Mouse (Mus musculus): ENCODE measurements around the gene Mgll. TPM values are rescaled to one million over a fixed set of nuclear protein-coding genes. Genes with fewer than 3 reads are reported as not detected.

Gene Mgll
- polyA plus RNA-seq, 1 experiment from 2014 or later, result 43.6 TPM

GRCm38 (mm10) chr6:88779755-88780154 lies 55.5 kb downstream of the Mgll start:
- H3K27me3 ChIP-seq (ENCODE audit: insufficient read depth, low read length), result no peaks in the 10 kb centered on the region
- no peak for TF ChIP-seq CTCF (IDR thresholded peaks at IDR 0.05; ENCODE audit: low read depth)
- H3K36me3 ChIP-seq (ENCODE audit: insufficient read depth, low read length), result no peaks in the 10 kb centered on the region
- H3K4me3 ChIP-seq (replicated peaks; ENCODE audit: low read depth, low read length), result no peak overlapping the region
- H3K9me3 ChIP-seq (replicated peaks; ENCODE audit: low read length), result no peaks in the 10 kb centered on the region
- ATAC-seq (replicated peaks; ENCODE audit: low FRiP score, low read depth) (no peak), DNase-seq (ENCODE audit: low spot score) (no peak)
- peaks cover 14% of the 10 kb centered on the region for H3K4me1 ChIP-seq (replicated peaks; ENCODE audit: insufficient read depth, low read length)
- no peak overlapping the region for H3K9ac ChIP-seq (ENCODE audit: low read depth, low read length)
- WGBS, result 55% methylated on average over 5 of the region's 5 CpGs
- H3K27ac ChIP-seq, result no peak overlapping the region
- H3K4me2 ChIP-seq (ENCODE audit: low read length), result no peak overlapping the region

GRCm38 (mm10) chr6:88781919-88782318 lies 57.7 kb downstream of the Mgll start:
- H3K4me1 ChIP-seq (replicated peaks; ENCODE audit: insufficient read depth, low read length), result peaks cover 23% of the 10 kb centered on the region
- H3K4me3 ChIP-seq (replicated peaks; ENCODE audit: low read depth, low read length), result no peak overlapping the region
- H3K4me2 ChIP-seq (ENCODE audit: low read length), result no peak overlapping the region
- 72% methylated on average over 4 of the region's 4 CpGs for WGBS
- no peaks in the 10 kb centered on the region for H3K27me3 ChIP-seq (ENCODE audit: insufficient read depth, low read length)
- no peak overlapping the region for H3K9ac ChIP-seq (ENCODE audit: low read depth, low read length)
- H3K36me3 ChIP-seq (ENCODE audit: insufficient read depth, low read length), result no peaks in the 10 kb centered on the region
- H3K9me3 ChIP-seq (replicated peaks; ENCODE audit: low read length), result no peaks in the 10 kb centered on the region
- H3K27ac ChIP-seq, result no peak overlapping the region
- no peak for ATAC-seq (replicated peaks; ENCODE audit: low FRiP score, low read depth)
- TF ChIP-seq CTCF (IDR thresholded peaks at IDR 0.05; ENCODE audit: low read depth), result no peak
- no peak for DNase-seq (ENCODE audit: low spot score)

GRCm38 (mm10) chr6:88782981-88783397 lies 58.8 kb downstream of the Mgll start:
- no peak for DNase-seq (ENCODE audit: low spot score)
- Histone ChIP-seq H3K9ac (ENCODE audit: low read depth, low read length) (no peak overlapping the region), H3K4me1 (replicated peaks; ENCODE audit: insufficient read depth, low read length) (peaks cover 20% of the 10 kb centered on the region), H3K9me3 (replicated peaks; ENCODE audit: low read length) (no peaks in the 10 kb centered on the region), H3K27ac (no peak overlapping the region), H3K4me3 (replicated peaks; ENCODE audit: low read depth, low read length) (no peak overlapping the region), H3K27me3 (ENCODE audit: insufficient read depth, low read length) (no peaks in the 10 kb centered on the region), H3K36me3 (ENCODE audit: insufficient read depth, low read length) (no peaks in the 10 kb centered on the region), H3K4me2 (ENCODE audit: low read length) (no peak overlapping the region)
- TF ChIP-seq CTCF (IDR thresholded peaks at IDR 0.05; ENCODE audit: low read depth), result no peak
- 62% methylated on average over 4 of the region's 4 CpGs for WGBS
- no peak for ATAC-seq (replicated peaks; ENCODE audit: low FRiP score, low read depth)

- peaks cover 21% of the 10 kb centered on the region for H3K4me1 ChIP-seq (replicated peaks; ENCODE audit: insufficient read depth, low read length)
- peak overlapping the region; percentile 73 for H3K27ac ChIP-seq
- ATAC-seq (replicated peaks; ENCODE audit: low FRiP score, low read depth) (peak; percentile 56; the same call in 1 of the 2 replicates), DNase-seq (ENCODE audit: low spot score) (peak; percentile 81)
- peak; percentile 51 for TF ChIP-seq CTCF (IDR thresholded peaks at IDR 0.05; ENCODE audit: low read depth)
- no peaks in the 10 kb centered on the region for H3K36me3 ChIP-seq (ENCODE audit: insufficient read depth, low read length)
- no peak overlapping the region for H3K4me2 ChIP-seq (ENCODE audit: low read length)
- H3K9ac ChIP-seq (ENCODE audit: low read depth, low read length), result peak overlapping the region; percentile 9; the same call in 1 of the 2 replicates
- no peaks in the 10 kb centered on the region for H3K9me3 ChIP-seq (replicated peaks; ENCODE audit: low read length)
- no peak overlapping the region for H3K4me3 ChIP-seq (replicated peaks; ENCODE audit: low read depth, low read length)
- 37% methylated on average over 7 of the region's 7 CpGs for WGBS
- no peaks in the 10 kb centered on the region for H3K27me3 ChIP-seq (ENCODE audit: insufficient read depth, low read length)
Measured at GRCm38 (mm10) chr6:88784691-88785173, 60.5 kb downstream of the Mgll start.

GRCm38 (mm10) chr6:88785331-88785730 lies 61.1 kb downstream of the Mgll start:
- TF ChIP-seq CTCF (IDR thresholded peaks at IDR 0.05; ENCODE audit: low read depth), result no peak
- 40% methylated on average over 5 of the region's 5 CpGs for WGBS

GRCm38 (mm10) chr6:88785781-88786542 lies 61.8 kb downstream of the Mgll start:
- Histone ChIP-seq H3K9ac (ENCODE audit: low read depth, low read length) (no peak overlapping the region), H3K4me3 (replicated peaks; ENCODE audit: low read depth, low read length) (no peak overlapping the region), H3K9me3 (replicated peaks; ENCODE audit: low read length) (no peaks in the 10 kb centered on the region), H3K27ac (no peak overlapping the region), H3K36me3 (ENCODE audit: insufficient read depth, low read length) (no peaks in the 10 kb centered on the region), H3K4me2 (ENCODE audit: low read length) (no peak overlapping the region), H3K27me3 (ENCODE audit: insufficient read depth, low read length) (no peaks in the 10 kb centered on the region), H3K4me1 (replicated peaks; ENCODE audit: insufficient read depth, low read length) (peaks cover 24% of the 10 kb centered on the region)
- DNase-seq (ENCODE audit: low spot score) (no peak), ATAC-seq (replicated peaks; ENCODE audit: low FRiP score, low read depth) (0 out of 2 replicates have a peak, but pooled peaks have one; percentile 8)
- WGBS, result 65% methylated on average over 10 of the region's 10 CpGs
- no peak for TF ChIP-seq CTCF (IDR thresholded peaks at IDR 0.05; ENCODE audit: low read depth)

More at GRCm38 (mm10) chr6:88785331-88785730, 61.1 kb downstream of the Mgll start:
- H3K27me3 ChIP-seq (ENCODE audit: insufficient read depth, low read length), result no peaks in the 10 kb centered on the region
- H3K4me1 ChIP-seq (replicated peaks; ENCODE audit: insufficient read depth, low read length), result peaks cover 24% of the 10 kb centered on the region
- H3K9ac ChIP-seq (ENCODE audit: low read depth, low read length), result peak overlapping the region; percentile 9; the same call in 1 of the 2 replicates
- no peak overlapping the region for H3K4me2 ChIP-seq (ENCODE audit: low read length)
- DNase-seq (ENCODE audit: low spot score), result no peak
- ATAC-seq (replicated peaks; ENCODE audit: low FRiP score, low read depth), result no peak
- H3K4me3 ChIP-seq (replicated peaks; ENCODE audit: low read depth, low read length), result no peak overlapping the region
- H3K27ac ChIP-seq, result peak overlapping the region; percentile 73
- no peaks in the 10 kb centered on the region for H3K9me3 ChIP-seq (replicated peaks; ENCODE audit: low read length)
- no peaks in the 10 kb centered on the region for H3K36me3 ChIP-seq (ENCODE audit: insufficient read depth, low read length)
